Mouse (Mus musculus) heart, postnatal 0 days (tissue): ENCODE measurements around the gene Zkscan6. TPM values are rescaled to one million over a fixed set of nuclear protein-coding genes. Genes with fewer than 3 reads are reported as not detected.

ENCODE experiments used
- ATAC-seq: fragments of 200-750 bp; cut with Nextera tagmentation; 2 replicates; pipeline ENCODE4 v1.8.0; 2017; ENCODE audit warnings: low read depth, moderate number of reproducible peaks, moderate library complexity; ENCODE audit not compliant: insufficient read depth
- DNase-seq: peaks from one replicate; pipeline ENCODE4 v3.0.0-alpha.2; 2016; ENCODE audit warnings: low spot score
- H3K27ac ChIP-seq: fragments of 300-500 bp; sonication (generic); 2 replicates; pipeline ENCODE4 v1.5.1; 2014; ENCODE audit warnings: low read depth, mild to moderate bottlenecking
- H3K27me3 ChIP-seq: fragments of 300-500 bp; sonication (generic); 2 replicates; pipeline ENCODE4 v1.6.1; 2014; ENCODE audit warnings: low read length, mixed read lengths; ENCODE audit not compliant: control insufficient read depth, insufficient read depth
- H3K36me3 ChIP-seq: fragments of 300-500 bp; sonication (generic); replicated peaks from 2 replicates; pipeline ENCODE4 v1.6.1; 2014; ENCODE audit warnings: low read length, mixed read lengths; ENCODE audit not compliant: control insufficient read depth, insufficient read depth
- H3K4me1 ChIP-seq: fragments of 300-500 bp; sonication (generic); 2 replicates; pipeline ENCODE4 v1.6.1; 2014; ENCODE audit warnings: antibody characterized with exemption; ENCODE audit not compliant: control insufficient read depth, insufficient read depth
- H3K4me2 ChIP-seq: fragments of 300-500 bp; sonication (generic); 2 replicates; pipeline ENCODE4 v1.6.1; 2014; ENCODE audit warnings: low read depth, mild to moderate bottlenecking, low read length, moderate library complexity
- H3K4me3 ChIP-seq: fragments of 300-500 bp; sonication (generic); 2 replicates; pipeline ENCODE4 v1.5.1; 2014; ENCODE audit warnings: low read depth, low read length
- H3K9ac ChIP-seq: fragments of 300-500 bp; sonication (generic); replicated peaks from 2 replicates; pipeline ENCODE4 v1.6.1; 2014; ENCODE audit warnings: low read depth, low read length, mixed read lengths
- H3K9me3 ChIP-seq: fragments of 300-500 bp; sonication (generic); replicated peaks from 2 replicates; pipeline ENCODE4 v1.6.1; 2016; ENCODE audit warnings: low read length; ENCODE audit not compliant: control insufficient read depth
- CTCF ChIP-seq: IDR thresholded peaks from 2 replicates; pipeline ENCODE4 v1.5.1; 2016; ENCODE audit warnings: antibody characterized with exemption, control low read depth, low read depth
- EP300 ChIP-seq: IDR thresholded peaks from 2 replicates; pipeline ENCODE4 v1.6.1; 2016; ENCODE audit warnings: antibody characterized with exemption, low read depth
- WGBS: fragments of 180-500 bp; shearing (Covaris S2); extraction: QIAGEN DNeasy Blood & Tissue Kit; methylation state at CpG from one replicate; pipeline ENCODE4 v1.1.7; 2014; 5-methylcytosine and 5-hydroxymethylcytosine counted together
- polyA plus RNA-seq: library from polyadenylated mRNA; unstranded; fragments of >200 nt; fragmentation: Nextera tagmentation; extraction: Ambion mirVana; gene quantifications from 2 replicates; pipeline ENCODE4 v1.2.1, GENCODE M21; 2015
- total RNA-seq: library from RNA; depleted of rRNA; stranded (reverse); fragments of >200 nt; gene quantifications from 2 replicates; pipeline ENCODE4 v1.2.3, GENCODE M21; 2014; ENCODE audit warnings: low replicate concordance; rRNA removed

Zkscan6 gene
- total RNA-seq: 9.1 and 14.3 TPM in 2 replicates
- polyA plus RNA-seq: 7.3 and 8.3 TPM in 2 replicates

DNA sequence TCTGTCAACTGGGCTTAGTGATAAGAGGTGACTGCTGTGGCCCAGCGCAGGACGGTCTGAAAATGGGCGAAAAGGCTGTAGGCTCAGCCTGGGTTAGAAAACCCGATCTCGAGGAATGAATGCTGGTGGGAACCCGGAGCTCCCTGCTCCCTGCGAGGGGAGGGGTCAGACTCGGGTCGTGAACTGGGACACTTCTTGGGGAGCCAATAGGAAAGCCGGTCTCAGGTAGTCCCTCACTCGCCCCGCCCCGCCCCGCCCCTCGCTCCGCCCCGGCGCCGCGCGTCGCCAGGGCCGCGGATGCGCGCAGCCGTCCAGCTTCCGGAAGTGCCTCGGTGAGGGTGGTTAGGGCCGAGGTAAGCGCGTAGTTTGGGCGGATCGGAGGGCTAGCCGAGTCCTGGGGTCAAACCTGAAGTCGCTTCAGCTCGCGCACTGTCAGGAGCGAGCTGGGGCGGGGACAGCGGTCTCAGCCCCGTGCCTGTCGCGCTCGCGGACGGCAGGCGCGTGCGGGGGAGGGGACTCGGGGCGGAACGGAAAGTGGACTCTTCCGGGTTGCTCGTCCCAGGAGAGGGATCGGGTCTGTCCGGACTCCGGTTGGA is at the start of gene Zkscan6:
Gene Zkscan6 (plus strand): TSS at position 267 of the 596 bp plus-strand sequence.
- Histone ChIP-seq H3K9me3 (no peaks in the 10 kb centered on the region), H3K4me1 (peaks cover 14% of the 10 kb centered on the region), H3K27me3 (no peaks in the 10 kb centered on the region), H3K9ac (peak within 1 kb of the TSS; percentile 79), H3K36me3 (no peaks in the 10 kb centered on the region), H3K4me3 (peak within 1 kb of the TSS; percentile 75), H3K4me2 (peak within 1 kb of the TSS; percentile 93), H3K27ac (peak within 1 kb of the TSS; percentile 95)
- WGBS: under 1% methylated on average over 57 of the region's 58 CpGs
- peak; percentile 99 for ATAC-seq
- TF ChIP-seq CTCF: no peak
- no peak for TF ChIP-seq EP300
- peak; percentile 87 for DNase-seq

DNA sequence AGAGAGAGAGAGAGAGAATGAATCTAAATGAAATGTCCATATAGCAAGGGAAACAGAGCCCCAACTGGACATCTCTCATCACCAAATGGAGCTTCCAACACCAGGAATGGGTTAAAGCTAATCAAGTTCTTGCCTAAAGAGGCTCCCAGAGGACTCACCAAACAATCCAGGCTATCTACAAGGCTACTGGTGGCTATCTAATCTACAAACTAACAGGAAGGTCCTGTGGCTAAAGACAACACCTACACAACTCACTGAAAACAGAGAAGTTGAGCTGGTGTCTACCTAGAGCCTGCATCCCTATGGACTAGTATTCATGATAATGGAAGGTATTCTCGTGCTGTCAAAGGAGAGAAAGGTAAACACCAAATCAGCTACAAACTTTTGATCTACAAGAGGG is 47.6 kb upstream of the Zkscan6 start:
- H3K27ac ChIP-seq: no peak overlapping the region
- H3K9ac ChIP-seq: no peak overlapping the region
- 71% methylated on average over 1 of the region's 1 CpGs for WGBS
- no peaks in the 10 kb centered on the region for H3K9me3 ChIP-seq
- no peak for TF ChIP-seq EP300
- TF ChIP-seq CTCF: no peak
- ATAC-seq (no peak), DNase-seq (no peak)
- no peaks in the 10 kb centered on the region for H3K36me3 ChIP-seq
- 0 out of 2 replicates have a peak, but pooled peaks cover under 1% of the 10 kb centered on the region for H3K4me1 ChIP-seq
- no peak overlapping the region for H3K4me2 ChIP-seq
- no peak overlapping the region for H3K4me3 ChIP-seq
- no peaks in the 10 kb centered on the region for H3K27me3 ChIP-seq

DNA sequence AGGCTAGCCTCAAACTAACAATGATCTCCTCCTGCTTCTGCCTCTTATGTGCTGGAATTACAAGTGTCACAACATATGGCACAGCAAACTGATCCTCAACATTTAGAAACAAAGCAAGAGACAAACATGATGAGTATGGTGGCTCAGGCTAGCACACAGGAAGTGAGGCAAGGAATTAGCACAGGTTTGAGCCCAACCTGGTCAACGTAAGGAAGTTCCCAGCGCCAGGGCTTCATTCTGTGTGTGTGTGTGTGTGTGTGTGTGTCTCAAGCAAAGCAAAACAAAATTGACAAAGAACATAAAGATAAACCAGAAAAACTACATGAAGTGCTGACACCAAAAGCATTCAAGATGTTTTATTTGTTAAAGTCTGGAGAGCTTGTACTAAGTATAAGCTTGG is 46.1 kb upstream of the Zkscan6 start:
- no peak for TF ChIP-seq EP300
- TF ChIP-seq CTCF: no peak
- no peak overlapping the region for H3K4me2 ChIP-seq
- H3K9ac ChIP-seq: no peak overlapping the region
- no peaks in the 10 kb centered on the region for H3K4me1 ChIP-seq
- H3K36me3 ChIP-seq: no peaks in the 10 kb centered on the region
- no peak for DNase-seq
- no peaks in the 10 kb centered on the region for H3K9me3 ChIP-seq
- ATAC-seq: no peak
- no peak overlapping the region for H3K4me3 ChIP-seq
- no peak overlapping the region for H3K27ac ChIP-seq
- no peaks in the 10 kb centered on the region for H3K27me3 ChIP-seq
- WGBS: 94% methylated on average over 2 of the region's 2 CpGs

DNA sequence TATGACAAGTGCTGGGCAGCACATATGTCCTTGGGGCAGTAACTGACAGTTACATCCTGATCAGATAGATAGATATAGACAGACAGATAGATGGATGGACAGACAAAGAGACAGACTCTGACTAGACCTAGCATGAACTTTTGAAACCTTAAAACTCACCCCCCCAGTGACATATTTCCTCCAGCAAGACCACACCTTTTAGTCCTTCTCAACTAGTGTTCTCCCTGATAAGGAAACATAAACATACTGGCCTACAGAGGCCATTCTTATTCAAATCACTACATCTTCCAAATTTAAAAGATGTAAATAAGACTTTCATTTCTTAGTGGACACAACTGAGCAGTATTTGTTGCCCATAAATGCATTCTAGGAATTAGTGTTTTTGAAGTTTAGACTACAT is 38.5 kb upstream of the Zkscan6 start:
- no peak for DNase-seq
- H3K9me3 ChIP-seq: no peaks in the 10 kb centered on the region
- ATAC-seq: no peak
- H3K36me3 ChIP-seq: no peaks in the 10 kb centered on the region
- H3K27ac ChIP-seq: no peak overlapping the region
- H3K4me2 ChIP-seq: no peak overlapping the region
- no peaks in the 10 kb centered on the region for H3K27me3 ChIP-seq
- TF ChIP-seq EP300 (no peak), CTCF (no peak)
- no peak overlapping the region for H3K4me3 ChIP-seq
- H3K4me1 ChIP-seq: peaks cover 8% of the 10 kb centered on the region
- H3K9ac ChIP-seq: no peak overlapping the region

DNA sequence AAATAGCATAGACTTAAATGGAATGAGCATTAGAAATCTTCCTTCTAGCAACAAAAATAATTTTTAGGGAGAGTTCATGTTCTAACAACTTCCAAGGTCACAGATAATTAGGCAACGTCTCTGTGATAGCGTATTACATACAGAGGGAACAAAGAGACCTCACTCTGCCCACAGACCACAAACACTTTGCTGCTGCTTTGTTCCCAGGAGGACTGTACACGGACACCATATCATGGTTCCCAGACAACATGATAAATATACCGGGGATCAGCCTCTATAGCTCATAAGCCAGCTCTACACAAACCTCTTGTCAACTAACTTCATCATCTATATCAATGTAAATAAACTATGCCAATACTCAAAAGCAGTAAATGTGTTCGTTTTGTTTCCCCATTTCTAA is 37.0 kb upstream of the Zkscan6 start:
- H3K9ac ChIP-seq: no peak overlapping the region
- H3K27ac ChIP-seq: no peak overlapping the region
- H3K9me3 ChIP-seq: no peaks in the 10 kb centered on the region
- H3K4me1 ChIP-seq: peaks cover 12% of the 10 kb centered on the region
- DNase-seq (no peak), ATAC-seq (no peak)
- no peaks in the 10 kb centered on the region for H3K36me3 ChIP-seq
- WGBS: 36% methylated on average over 5 of the region's 5 CpGs
- TF ChIP-seq CTCF (no peak), EP300 (no peak)
- no peak overlapping the region for H3K4me2 ChIP-seq
- no peak overlapping the region for H3K4me3 ChIP-seq
- no peaks in the 10 kb centered on the region for H3K27me3 ChIP-seq

DNA sequence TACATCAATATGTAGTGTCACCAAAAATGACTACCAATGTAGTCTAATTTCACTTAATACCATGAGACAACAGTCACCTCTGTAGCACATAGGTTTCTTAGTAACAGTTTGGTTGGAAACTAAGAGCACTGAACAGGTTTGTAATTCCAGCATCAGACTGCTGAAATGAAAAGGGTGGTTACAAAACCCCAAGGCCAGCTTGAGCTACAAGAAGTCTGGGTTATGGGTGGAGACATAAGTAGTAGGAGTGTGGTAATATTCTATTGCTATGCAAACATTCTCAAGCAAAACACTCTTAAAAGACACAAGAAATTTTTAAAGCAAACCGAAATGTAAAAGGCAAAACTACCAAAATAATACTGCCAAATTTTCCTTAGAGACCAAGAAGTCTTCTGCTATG is 35.4 kb upstream of the Zkscan6 start:
- TF ChIP-seq CTCF (no peak), EP300 (no peak)

More for the DNA sequence above, 35.4 kb upstream of the Zkscan6 start:
- Histone ChIP-seq H3K27ac (no peak overlapping the region), H3K4me1 (peaks cover 12% of the 10 kb centered on the region), H3K9ac (no peak overlapping the region), H3K4me3 (no peak overlapping the region), H3K27me3 (no peaks in the 10 kb centered on the region), H3K9me3 (no peaks in the 10 kb centered on the region), H3K36me3 (no peaks in the 10 kb centered on the region), H3K4me2 (no peak overlapping the region)
- DNase-seq (no peak), ATAC-seq (no peak)
- WGBS: 88% methylated on average over 1 of the region's 1 CpGs
